Mouse (Mus musculus) intestine, postnatal 0 days (tissue): ENCODE results near the gene Ptk7. TPM values are rescaled to one million over a fixed set of nuclear protein-coding genes. Genes with fewer than 3 reads are reported as not detected.

ENCODE experiments used
- ATAC-seq: fragments of 200-750 bp; cut with Nextera tagmentation; 2 replicates; pipeline ENCODE4 v1.8.0; 2017; ENCODE audit warnings: mild to moderate bottlenecking, moderate TSS enrichment, moderate library complexity
- H3K27ac ChIP-seq: fragments of 300-500 bp; sonication (generic); 2 replicates; pipeline ENCODE4 v1.5.1; 2014; ENCODE audit warnings: mild to moderate bottlenecking, low read depth, low read length, moderate library complexity
- H3K27me3 ChIP-seq: fragments of 300-500 bp; sonication (generic); replicated peaks from 2 replicates; pipeline ENCODE4 v1.6.1; 2014; ENCODE audit warnings: low read length, mixed read lengths; ENCODE audit not compliant: control insufficient read depth, insufficient read depth
- H3K36me3 ChIP-seq: fragments of 300-500 bp; sonication (generic); 2 replicates; pipeline ENCODE4 v1.6.1; 2014; ENCODE audit warnings: mild to moderate bottlenecking, moderate library complexity; ENCODE audit not compliant: control insufficient read depth, insufficient read depth
- H3K4me1 ChIP-seq: fragments of 300-500 bp; sonication (generic); replicated peaks from 2 replicates; pipeline ENCODE4 v1.6.1; 2014; ENCODE audit warnings: antibody characterized with exemption, low read length, mixed read lengths; ENCODE audit not compliant: control insufficient read depth, insufficient read depth
- H3K4me2 ChIP-seq: fragments of 300-500 bp; sonication (generic); replicated peaks from 2 replicates; pipeline ENCODE4 v1.6.1; 2014; ENCODE audit warnings: low read depth, mild to moderate bottlenecking, moderate library complexity
- H3K4me3 ChIP-seq: fragments of 300-500 bp; sonication (generic); 2 replicates; pipeline ENCODE4 v1.5.1; 2014; ENCODE audit warnings: low read depth, low read length
- H3K9ac ChIP-seq: fragments of 300-500 bp; sonication (generic); 2 replicates; pipeline ENCODE4 v1.6.1; 2014; ENCODE audit warnings: mild to moderate bottlenecking, low read depth, low read length
- H3K9me3 ChIP-seq: fragments of 300-500 bp; sonication (generic); 2 replicates; pipeline ENCODE4 v1.6.1; 2016; ENCODE audit warnings: mixed run types; ENCODE audit not compliant: control insufficient read depth
- CTCF ChIP-seq: sonication (generic); IDR thresholded peaks from 2 replicates; pipeline ENCODE4 v1.5.1; 2016; ENCODE audit warnings: low read depth, mild to moderate bottlenecking, control low read depth, antibody characterized with exemption, moderate library complexity
- WGBS: fragments of 180-500 bp; shearing (Covaris S2); extraction: QIAGEN DNeasy Blood & Tissue Kit; methylation state at CpG from one replicate; pipeline ENCODE4 v1.1.7; 2014; 5-methylcytosine and 5-hydroxymethylcytosine counted together
- polyA plus RNA-seq: library from polyadenylated mRNA; unstranded; fragments of >200 nt; fragmentation: Nextera tagmentation; extraction: Ambion mirVana; gene quantifications from 2 replicates; pipeline ENCODE4 v1.2.1, GENCODE M21; 2015

Ptk7 gene
- polyA plus RNA-seq, 1 experiment from 2014 or later = 14.7 TPM

DNA sequence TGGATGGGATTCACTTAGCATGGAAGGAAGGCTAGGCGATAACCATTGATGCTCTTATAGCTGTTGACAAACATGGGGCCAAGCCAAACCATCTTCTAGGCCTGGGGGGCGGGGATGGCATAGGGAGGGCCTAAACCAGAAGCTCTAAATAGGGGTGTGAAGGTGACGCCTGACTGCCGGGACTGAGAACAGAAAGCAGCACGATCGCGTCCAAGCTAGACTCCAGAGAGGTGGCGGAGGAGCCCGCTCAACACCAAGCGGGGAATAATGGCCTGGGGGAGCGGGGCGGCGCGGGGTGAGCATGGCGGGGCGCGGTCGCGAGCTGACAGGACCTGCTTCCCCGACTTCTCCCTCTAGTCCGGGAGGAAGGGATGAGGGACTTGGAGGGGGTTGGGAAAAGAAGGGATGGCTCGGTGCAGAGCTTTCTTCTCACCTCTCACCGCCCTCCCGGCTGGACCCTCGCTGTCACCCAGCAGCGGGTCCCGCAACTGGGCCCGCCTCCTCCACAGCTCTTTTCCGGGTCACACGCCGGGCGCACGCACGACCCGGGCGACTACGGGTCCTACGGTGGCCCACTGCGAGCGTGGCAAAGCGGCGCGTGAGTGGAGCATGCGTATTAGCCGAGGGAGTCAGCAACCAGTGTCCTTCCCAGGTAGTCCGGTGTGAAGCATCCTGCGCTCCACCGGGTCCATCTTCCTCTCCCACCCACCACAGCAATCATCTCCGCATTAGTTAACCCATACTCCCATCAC, 83.3 kb downstream of the Ptk7 start, which contains the start of gene Cul9:
Cul9 (minus strand) TSS at position 576 of the 752 bp plus-strand sequence.
- TF ChIP-seq CTCF = no peak

GRCm38 (mm10) chr17:46543661-46544060, 85.6 kb downstream of the Ptk7 start:
- WGBS = 89% methylated on average over 12 of the region's 12 CpGs
- ATAC-seq = no peak
- TF ChIP-seq CTCF = no peak
- H3K9me3 ChIP-seq = no peaks in the 10 kb centered on the region
- peaks cover 5% of the 10 kb centered on the region; the same call in 1 of the 2 replicates for H3K36me3 ChIP-seq
- H3K4me3 ChIP-seq = no peak overlapping the region
- H3K9ac ChIP-seq = no peak overlapping the region
- no peak overlapping the region for H3K4me2 ChIP-seq
- H3K4me1 ChIP-seq = no peaks in the 10 kb centered on the region; the same call in 1 of the 2 replicates
- H3K27me3 ChIP-seq = no peaks in the 10 kb centered on the region
- H3K27ac ChIP-seq = no peak overlapping the region

More for the DNA sequence above, 83.3 kb downstream of the Ptk7 start, which contains the start of gene Cul9:
- Histone ChIP-seq H3K4me3 (peak within 1 kb of the TSS; percentile 40), H3K9me3 (no peaks in the 10 kb centered on the region), H3K27ac (no peak within 1 kb of the TSS), H3K36me3 (peaks cover 26% of the 10 kb centered on the region), H3K9ac (peak within 1 kb of the TSS; percentile 17), H3K27me3 (no peaks in the 10 kb centered on the region), H3K4me1 (no peaks in the 10 kb centered on the region; the same call in 1 of the 2 replicates), H3K4me2 (peak within 1 kb of the TSS; percentile 84)
- ATAC-seq = peak; percentile 26; the same call in 1 of the 2 replicates
- WGBS = 5% methylated on average over 48 of the region's 49 CpGs

- Histone ChIP-seq H3K27me3 (0 out of 2 replicates have a peak, but pooled peaks cover 6% of the 10 kb centered on the region), H3K27ac (no peak overlapping the region), H3K36me3 (peaks cover 6% of the 10 kb centered on the region; the same call in 1 of the 2 replicates), H3K9ac (no peak overlapping the region), H3K4me1 (no peaks in the 10 kb centered on the region), H3K4me3 (no peak overlapping the region), H3K4me2 (no peak overlapping the region), H3K9me3 (no peaks in the 10 kb centered on the region)
- 46% methylated on average over 12 of the region's 12 CpGs for WGBS
- peak; percentile 97 for TF ChIP-seq CTCF
- peak; percentile 63 for ATAC-seq
These were observed 103.6 kb downstream of the Ptk7 start for GRCm38 (mm10) chr17:46525579-46526307.

DNA sequence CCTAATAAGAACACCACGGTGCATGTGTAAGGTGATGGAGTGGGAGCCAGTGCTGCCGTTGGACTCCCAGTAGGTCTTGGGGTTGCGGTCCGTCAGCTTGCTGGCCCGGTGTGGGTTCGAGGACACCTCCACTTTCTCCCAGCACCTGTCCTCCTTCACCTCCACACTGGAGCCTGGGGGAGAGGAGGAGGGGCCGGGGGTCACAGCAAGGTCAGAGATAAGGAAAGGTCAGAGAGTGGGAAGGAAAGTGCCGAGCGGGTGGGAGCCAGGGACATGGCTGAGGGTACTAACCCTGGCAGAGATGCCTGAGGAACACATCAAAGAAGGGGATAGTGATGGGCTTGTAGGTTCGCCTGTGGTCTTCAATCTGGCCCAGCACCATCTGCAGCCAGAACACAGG, 104.2 kb downstream of the Ptk7 start:
- Histone ChIP-seq H3K9ac (no peak overlapping the region), H3K4me1 (no peaks in the 10 kb centered on the region), H3K36me3 (peaks cover 6% of the 10 kb centered on the region; the same call in 1 of the 2 replicates), H3K27ac (no peak overlapping the region), H3K27me3 (0 out of 2 replicates have a peak, but pooled peaks cover 6% of the 10 kb centered on the region), H3K4me2 (no peak overlapping the region), H3K4me3 (no peak overlapping the region), H3K9me3 (no peaks in the 10 kb centered on the region)
- no peak for TF ChIP-seq CTCF
- 71% methylated on average over 10 of the region's 10 CpGs for WGBS
- ATAC-seq = no peak

- H3K9me3 ChIP-seq = no peaks in the 10 kb centered on the region
- 0 out of 2 replicates have a peak, but pooled peaks cover 6% of the 10 kb centered on the region for H3K27me3 ChIP-seq
- no peak overlapping the region for H3K4me2 ChIP-seq
- 42% methylated on average over 24 of the region's 24 CpGs for WGBS
- peak; percentile 52 for TF ChIP-seq CTCF
- peaks cover 6% of the 10 kb centered on the region; the same call in 1 of the 2 replicates for H3K36me3 ChIP-seq
- H3K4me3 ChIP-seq = no peak overlapping the region
- H3K27ac ChIP-seq = no peak overlapping the region
- no peak overlapping the region for H3K9ac ChIP-seq
- H3K4me1 ChIP-seq = no peaks in the 10 kb centered on the region
- ATAC-seq = no peak
These were observed 107.2 kb downstream of the Ptk7 start for GRCm38 (mm10) chr17:46521963-46522668.

DNA sequence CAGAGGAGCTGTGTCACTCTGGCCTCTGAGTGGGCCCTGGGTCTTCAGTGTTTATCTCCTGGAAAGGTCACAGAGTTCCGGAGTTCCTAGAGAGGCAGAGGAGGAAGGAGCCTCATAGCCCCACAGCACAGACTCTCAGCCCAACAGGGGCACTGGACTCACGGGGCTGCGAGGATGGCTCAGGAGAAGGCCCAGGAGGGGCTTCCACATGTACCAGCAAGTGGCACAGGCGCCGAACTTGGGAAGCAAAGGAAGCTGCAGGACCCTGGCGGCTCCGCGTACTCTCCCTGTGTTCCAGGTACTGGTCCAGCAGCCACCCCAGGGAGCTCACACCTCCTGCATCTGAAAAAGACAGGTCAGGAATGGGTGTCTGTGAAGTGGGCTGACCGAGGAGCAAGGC, 108.1 kb downstream of the Ptk7 start:
- Histone ChIP-seq H3K27me3 (0 out of 2 replicates have a peak, but pooled peaks cover 6% of the 10 kb centered on the region), H3K4me2 (peak overlapping the region; percentile 40; the same call in 1 of the 2 replicates)

More for the DNA sequence above, 108.1 kb downstream of the Ptk7 start:
- Histone ChIP-seq H3K36me3 (peaks cover 3% of the 10 kb centered on the region; the same call in 1 of the 2 replicates), H3K4me1 (no peaks in the 10 kb centered on the region), H3K27ac (no peak overlapping the region), H3K4me3 (no peak overlapping the region), H3K9me3 (no peaks in the 10 kb centered on the region), H3K9ac (0 out of 2 replicates have a peak overlapping the region, but pooled peaks have one; percentile 23)
- TF ChIP-seq CTCF = no peak
- WGBS = 80% methylated on average over 9 of the region's 9 CpGs
- no peak for ATAC-seq
